Comparison of ENCODE assay signal across 16 mouse cellular contexts in genomic region chr4:128450137-128450536, GRCm38 (mm10).
DNase-seq lines count a peak whose midpoint lies in the region; ATAC-seq and TF ChIP-seq lines count a peak whose summit lies in the region.
"Had no signal": no experiment of that assay in that cellular context is flagged by ENCODE, and none has a peak within 500 bp of the region (broad histone marks: within the 10 kb centered on the region; RNA-seq: fewer than 3 reads in every experiment).

No protein-coding gene starts in this region.

- 84% methylated on average over 8 of the region's 8 CpGs for WGBS in heart, embryonic 10.5 days
- WGBS in lung, embryonic 14.5 days: 77% methylated on average over 8 of the region's 8 CpGs

- H3K4me2 ChIP-seq in lung, embryonic 14.5 days: no peak overlapping the region
- H3K4me2 ChIP-seq: embryonic facial prominence, embryonic 15.5 days; forebrain, embryonic 13.5 days had no signal

- H3K9ac ChIP-seq in lung, embryonic 14.5 days: no peak overlapping the region
- H3K9ac ChIP-seq: embryonic facial prominence, embryonic 15.5 days had no signal

- no peak for TF ChIP-seq CTCF in lung, embryonic 14.5 days (IDR thresholded peaks at IDR 0.05; ENCODE audit: low read depth)
- TF ChIP-seq CTCF in left cerebral cortex, adult 2 months (IDR thresholded peaks at IDR 0.05): no peak

- H3K27me3 ChIP-seq in heart, embryonic 10.5 days (ENCODE audit: insufficient read depth, poor library complexity, severe bottlenecking): no peaks in the 10 kb centered on the region
- H3K27me3 ChIP-seq in lung, embryonic 14.5 days (ENCODE audit: insufficient read depth, low read length): no peaks in the 10 kb centered on the region
- H3K27me3 ChIP-seq: embryonic facial prominence, embryonic 15.5 days; forebrain, embryonic 13.5 days had no signal

- no peak overlapping the region for H3K4me3 ChIP-seq in heart, embryonic 10.5 days
- H3K4me3 ChIP-seq in lung, embryonic 14.5 days (ENCODE audit: low read depth, low read length): no peak overlapping the region
- no peak overlapping the region for H3K4me3 ChIP-seq in left cerebral cortex, adult 2 months
- H3K4me3 ChIP-seq: embryonic facial prominence, embryonic 15.5 days; forebrain, embryonic 13.5 days had no signal

- no peak for DNase-seq in heart, embryonic 10.5 days (ENCODE audit: low spot score)
- DNase-seq in heart, adult 18-20 months: no peak
- peak; percentile 7 for DNase-seq in lung, embryonic 14.5 days
- no peak for DNase-seq in lung, postnatal 14 days
- no peak for DNase-seq in left cerebral cortex, adult 2 months (ENCODE audit: extremely low spot score in 1 of 2, low spot score in 2 of 2)
- DNase-seq in right cerebral cortex, postnatal 25 days: peak; percentile 47
- DNase-seq in embryo, embryonic 11 days: no peak
- DNase-seq in ovary, postnatal 14 days (ENCODE audit: low spot score): no peak
- DNase-seq: cerebellum, adult 2 months; kidney, adult 2 months; kidney, postnatal 36 days; liver; lung, adult 18-20 months had no signal

- H3K9me3 ChIP-seq in heart, embryonic 10.5 days: no peaks in the 10 kb centered on the region
- no peaks in the 10 kb centered on the region for H3K9me3 ChIP-seq in lung, embryonic 14.5 days (ENCODE audit: low read depth, low read length)
- H3K9me3 ChIP-seq: embryonic facial prominence, embryonic 15.5 days; forebrain, embryonic 13.5 days had no signal

- peak overlapping the region; percentile 56; the same call in 1 of the 2 replicates for H3K27ac ChIP-seq in heart, embryonic 10.5 days
- H3K27ac ChIP-seq in lung, embryonic 14.5 days (ENCODE audit: low read depth): no peak overlapping the region
- H3K27ac ChIP-seq in left cerebral cortex, adult 2 months: peak overlapping the region; percentile 77
- H3K27ac ChIP-seq: embryonic facial prominence, embryonic 15.5 days; macrophage had no signal

- intact Hi-C loops in left cerebral cortex, adult 2 months (cut with DNase I): no loop called here

- no peak for ATAC-seq in lung, embryonic 14.5 days (ENCODE audit: insufficient read depth)

- H3K4me1 ChIP-seq in heart, embryonic 10.5 days: peaks cover 26% of the 10 kb centered on the region
- H3K4me1 ChIP-seq in lung, embryonic 14.5 days (ENCODE audit: insufficient read depth): peaks cover 6% of the 10 kb centered on the region; the same call in 1 of the 2 replicates

- H3K36me3 ChIP-seq in heart, embryonic 10.5 days: no peaks in the 10 kb centered on the region
- H3K36me3 ChIP-seq in lung, embryonic 14.5 days (ENCODE audit: insufficient read depth): no peaks in the 10 kb centered on the region
- H3K36me3 ChIP-seq: embryonic facial prominence, embryonic 15.5 days had no signal

Comparison
In these comparisons a context has a peak if more than half of its experiments do, and no peak if none do; other contexts are left out.
1. DNase-seq: peak in lung, embryonic 14.5 days (single experiment) and right cerebral cortex, postnatal 25 days (single experiment); none in heart, embryonic 10.5 days (single experiment), heart, adult 18-20 months (0 of 2), lung, postnatal 14 days (single experiment), left cerebral cortex, adult 2 months (0 of 2), embryo, embryonic 11 days (single experiment) and ovary, postnatal 14 days (single experiment).